Mouse (Mus musculus): ENCODE data around the gene Miga1.

The Miga1 gene

GRCm38 (mm10) chr3:152339862-152340557 is at the start of gene Miga1:
Miga1 (minus strand) TSS chr3:152340407.
- DNase-seq (ENCODE audit: low spot score): peak; percentile 52

GRCm38 (mm10) chr3:152384106-152384505 is 43.9 kb upstream of the Miga1 start:
- DNase-seq (ENCODE audit: low spot score): no peak

DNA sequence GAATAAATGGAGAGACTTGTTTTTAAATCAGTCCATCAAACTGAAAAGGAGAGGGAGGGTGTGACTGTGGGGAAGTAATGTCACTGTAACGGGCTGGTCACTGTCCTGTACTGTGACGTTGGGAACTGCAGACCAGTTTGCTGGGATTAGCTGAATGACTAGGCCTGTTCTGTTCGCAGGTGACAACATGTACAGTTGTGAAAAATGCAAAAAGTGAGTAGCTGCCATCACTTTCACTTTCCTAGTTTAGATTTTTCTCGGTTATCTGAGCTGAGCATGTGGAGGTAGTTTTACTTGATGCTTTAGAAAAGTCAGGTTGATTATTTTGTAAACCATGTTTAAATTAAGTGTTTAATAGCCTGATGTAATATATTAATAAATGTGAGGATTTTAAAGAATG is 35.9 kb upstream of the Miga1 start:
- DNase-seq (ENCODE audit: low spot score): no peak

- DNase-seq (ENCODE audit: low spot score): no peak
Observed at GRCm38 (mm10) chr3:152364181-152364580, 24.0 kb upstream of the Miga1 start.

GRCm38 (mm10) chr3:152359151-152359550 is 18.9 kb upstream of the Miga1 start:
- DNase-seq (ENCODE audit: low spot score): no peak

DNA sequence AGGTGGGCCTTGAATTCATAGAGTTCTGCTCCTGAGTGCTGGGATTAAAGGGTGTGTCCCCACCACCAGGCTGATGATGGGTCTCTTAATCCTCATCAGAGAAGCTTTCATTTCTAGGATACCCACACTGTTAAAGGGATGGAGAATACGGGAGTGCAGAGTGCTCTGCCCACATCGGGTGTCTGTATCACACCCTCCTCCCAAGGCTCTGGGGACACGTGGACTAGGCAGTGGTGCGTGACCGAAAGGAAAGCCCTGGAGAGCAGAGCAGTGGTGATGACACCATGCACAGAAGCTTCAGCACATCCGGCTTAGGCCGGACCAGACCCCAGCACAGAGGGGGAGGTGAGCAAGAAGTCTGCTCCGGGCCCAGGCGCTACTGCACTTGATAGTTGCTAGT is 16.5 kb upstream of the Miga1 start:
- DNase-seq (ENCODE audit: low spot score): no peak

- DNase-seq (ENCODE audit: low spot score): no peak
Observed at GRCm38 (mm10) chr3:152355361-152355760, 15.2 kb upstream of the Miga1 start.

DNA sequence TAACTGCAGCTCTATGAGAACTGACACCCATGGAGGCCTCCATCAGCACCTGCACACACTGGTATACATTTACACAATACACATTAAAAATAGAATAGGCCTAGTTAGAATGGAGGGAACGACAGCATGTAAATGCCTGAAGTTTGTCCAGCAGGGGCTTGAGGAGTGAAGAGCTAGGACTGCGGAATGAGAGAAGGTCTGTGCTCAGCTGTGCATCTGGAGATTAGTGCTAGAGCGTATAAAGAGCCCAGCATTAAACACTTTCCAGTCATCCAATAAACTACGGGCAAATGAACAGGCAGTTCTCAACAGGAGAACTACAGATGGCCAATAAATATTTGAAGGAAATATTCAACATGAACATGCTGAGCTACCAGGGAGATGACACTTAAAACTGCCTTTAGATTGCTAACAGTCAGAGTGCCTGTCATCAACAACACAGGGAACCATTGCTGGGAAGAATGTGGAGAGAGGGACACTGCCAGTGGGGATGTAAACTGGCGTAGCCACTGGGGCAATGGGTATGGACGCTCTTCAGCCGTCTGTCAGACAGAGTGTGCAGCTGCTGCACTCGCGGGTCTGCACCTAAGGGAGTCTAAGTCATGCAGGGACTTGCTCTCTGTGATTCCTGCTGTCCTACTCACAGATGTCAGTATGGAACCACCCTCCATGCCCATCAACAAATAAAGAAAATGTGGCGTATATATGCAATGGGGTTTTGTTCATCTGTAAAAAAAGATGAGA is 13.4 kb upstream of the Miga1 start:
- DNase-seq (ENCODE audit: low spot score): no peak

- DNase-seq (ENCODE audit: low spot score): no peak
Observed at GRCm38 (mm10) chr3:152352289-152352688, 12.1 kb upstream of the Miga1 start.

DNA sequence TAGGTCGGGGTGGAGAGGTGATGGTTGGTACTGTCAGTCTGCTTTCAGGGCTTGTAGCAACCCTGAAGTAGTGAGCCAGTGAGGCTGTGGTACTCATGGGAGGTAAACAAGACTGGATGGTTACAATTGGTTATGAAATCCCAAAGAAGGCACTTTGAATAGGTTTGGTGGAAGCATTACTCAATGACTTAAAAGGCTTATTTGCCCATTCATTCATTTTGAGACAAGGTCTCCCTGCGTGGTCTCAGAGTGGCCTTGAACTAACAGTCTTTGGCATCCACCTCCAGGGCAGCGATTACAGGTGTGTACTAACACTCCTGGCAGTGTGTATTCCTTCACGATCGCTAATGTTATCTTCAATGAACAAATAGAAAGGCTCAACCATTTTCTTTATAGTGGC is 10.8 kb upstream of the Miga1 start:
- no peak for DNase-seq (ENCODE audit: low spot score)

DNA sequence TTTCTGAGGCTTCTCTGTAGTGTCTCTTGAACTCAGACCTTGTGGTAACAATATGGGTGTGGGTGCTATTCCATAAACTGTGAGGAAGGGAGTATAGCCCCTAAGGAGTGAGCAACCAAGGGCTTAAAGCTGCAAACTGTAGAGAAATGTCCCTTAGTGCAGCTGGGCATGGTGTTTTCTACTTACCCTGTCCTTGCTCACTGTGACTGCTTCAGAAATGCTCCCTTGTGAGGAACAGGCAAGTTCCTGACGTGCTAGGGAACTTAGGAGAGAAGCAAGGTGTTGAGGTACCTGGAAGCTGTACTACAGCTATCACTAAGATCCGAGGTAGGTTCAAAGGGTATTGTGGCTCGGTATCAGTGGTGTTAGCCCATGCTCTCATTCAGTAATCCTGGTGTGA is 10.2 kb upstream of the Miga1 start:
- no peak for DNase-seq (ENCODE audit: low spot score)

- no peak for DNase-seq (ENCODE audit: low spot score)
Observed at GRCm38 (mm10) chr3:152348011-152348830, 8.0 kb upstream of the Miga1 start.

- no peak for DNase-seq (ENCODE audit: low spot score)
Observed at GRCm38 (mm10) chr3:152347227-152347626, 7.0 kb upstream of the Miga1 start.

DNA sequence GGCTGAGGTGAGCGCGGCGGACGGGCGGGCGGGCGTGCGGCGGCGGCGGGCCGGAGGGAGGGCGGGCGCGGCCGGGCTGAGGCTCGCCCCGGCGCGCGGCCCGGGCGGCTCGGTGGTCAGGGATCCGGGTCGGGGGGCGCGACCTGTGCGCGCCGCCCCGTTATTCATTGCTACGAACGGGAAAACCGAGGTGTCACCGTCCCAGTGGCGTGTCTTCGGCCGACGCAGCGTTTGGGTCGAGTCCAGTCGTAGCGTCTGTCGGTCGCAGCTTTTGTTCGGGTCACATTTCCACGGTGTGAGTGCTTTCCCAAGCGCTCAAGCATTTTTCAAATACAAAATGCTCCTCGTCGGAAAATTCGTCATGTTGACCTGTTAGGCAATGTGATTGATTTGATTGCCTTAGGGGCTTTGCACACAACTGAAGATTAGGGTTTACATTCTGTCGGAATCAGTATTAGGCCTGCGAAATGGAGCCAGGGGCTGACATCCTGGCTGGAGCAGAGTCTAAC is 6.5 kb upstream of the Miga1 start:
- DNase-seq (ENCODE audit: low spot score): peak; percentile 31

- peak; percentile 85 for DNase-seq (ENCODE audit: low spot score)
Observed at GRCm38 (mm10) chr3:152345732-152346632, 5.8 kb upstream of the Miga1 start, which contains the start of gene Usp33. Usp33 (plus strand) TSS chr3:152346478.

- no peak for DNase-seq (ENCODE audit: low spot score)
Observed at GRCm38 (mm10) chr3:152342961-152343517, 2.8 kb upstream of the Miga1 start.

GRCm38 (mm10) chr3:152336085-152336484 is 4.1 kb downstream of the Miga1 start:
- DNase-seq (ENCODE audit: low spot score): no peak

- no peak for DNase-seq (ENCODE audit: low spot score)
Observed at GRCm38 (mm10) chr3:152333641-152334040, 6.6 kb downstream of the Miga1 start.

- no peak for DNase-seq (ENCODE audit: low spot score)
Observed at GRCm38 (mm10) chr3:152332545-152333300, 7.5 kb downstream of the Miga1 start.

DNA sequence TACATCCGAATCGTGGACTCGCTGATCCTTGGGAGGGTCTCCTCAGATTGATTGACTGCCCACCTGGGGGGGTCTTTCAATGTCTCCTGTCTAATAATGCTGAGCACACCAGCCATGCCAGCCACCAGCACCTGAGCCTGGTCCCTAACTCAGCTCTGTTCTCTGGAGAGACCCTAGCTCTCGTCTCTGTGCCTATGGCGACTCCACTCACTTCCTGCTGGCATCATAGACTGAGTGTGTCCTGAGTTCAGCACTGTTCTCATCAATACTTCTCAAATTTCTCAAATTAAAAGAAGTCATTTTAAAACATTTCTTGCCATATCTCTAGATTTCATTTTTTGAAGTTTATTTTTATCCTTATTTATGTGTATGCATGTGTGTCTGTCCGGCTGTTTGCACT is 8.1 kb downstream of the Miga1 start:
- DNase-seq (ENCODE audit: low spot score): no peak

All from ovary, postnatal 10 days (tissue).